In genomic region chr2:90526564-90526963, GRCm38 (mm10) we compare ENCODE assay signal across 8 mouse cellular contexts. TPM values are rescaled to one million over a fixed set of nuclear protein-coding genes. Genes with fewer than 3 reads are reported as not detected.
DNase-seq lines count a peak whose midpoint lies in the region; ATAC-seq and TF ChIP-seq lines count a peak whose summit lies in the region.

No protein-coding gene starts in this region.

- H3K4me3 ChIP-seq in heart, embryonic 15.5 days, result no peak overlapping the region
- H3K4me3 ChIP-seq in heart, embryonic 10.5 days, result no peak overlapping the region
- H3K4me3 ChIP-seq in hindbrain, embryonic 12.5 days, result no peak overlapping the region
- H3K4me3 ChIP-seq in midbrain, embryonic 10.5 days, result no peak overlapping the region

- ATAC-seq in heart, embryonic 15.5 days (replicated peaks; ENCODE audit: insufficient number of reproducible peaks, insufficient read depth, low FRiP score, low read depth), result no peak
- ATAC-seq in hindbrain, embryonic 12.5 days (ENCODE audit: low FRiP score), result no peak
- ATAC-seq in cerebellum, adult (ENCODE audit: insufficient number of reproducible peaks, low FRiP score, low TSS enrichment), result no peak
- ATAC-seq in inflammation-experienced regulatory T-cells, adult 6 months, result no peak

- H3K36me3 ChIP-seq in heart, embryonic 15.5 days, result no peaks in the 10 kb centered on the region
- H3K36me3 ChIP-seq in heart, embryonic 10.5 days, result no peaks in the 10 kb centered on the region
- no peaks in the 10 kb centered on the region for H3K36me3 ChIP-seq in hindbrain, embryonic 12.5 days
- H3K36me3 ChIP-seq in midbrain, embryonic 10.5 days, result no peaks in the 10 kb centered on the region

- WGBS in heart, embryonic 15.5 days, result 41% methylated on average over 6 of the region's 6 CpGs
- WGBS in heart, embryonic 10.5 days, result 48% methylated on average over 6 of the region's 6 CpGs
- WGBS in hindbrain, embryonic 12.5 days, result 21% methylated on average over 6 of the region's 6 CpGs
- WGBS in midbrain, embryonic 10.5 days, result 38% methylated on average over 6 of the region's 6 CpGs

- TF ChIP-seq CTCF in brain, embryonic 14.5 days (IDR thresholded peaks at IDR 0.05; ENCODE audit: borderline replicate concordance, extremely low read depth, insufficient read depth, insufficient read length), result no peak

- no peak for TF ChIP-seq POLR2A in brain, embryonic 14.5 days (IDR thresholded peaks at IDR 0.05; ENCODE audit: borderline replicate concordance, extremely low read depth, insufficient read depth, insufficient read length, poor library complexity, severe bottlenecking)

- no peaks in the 10 kb centered on the region for H3K9me3 ChIP-seq in heart, embryonic 15.5 days (replicated peaks)
- no peaks in the 10 kb centered on the region for H3K9me3 ChIP-seq in heart, embryonic 10.5 days
- H3K9me3 ChIP-seq in hindbrain, embryonic 12.5 days (replicated peaks), result no peaks in the 10 kb centered on the region
- no peaks in the 10 kb centered on the region for H3K9me3 ChIP-seq in midbrain, embryonic 10.5 days (replicated peaks)

- no peak overlapping the region for H3K9ac ChIP-seq in heart, embryonic 15.5 days
- no peak overlapping the region for H3K9ac ChIP-seq in hindbrain, embryonic 12.5 days

- H3K27ac ChIP-seq in heart, embryonic 15.5 days, result peak overlapping the region; percentile 7; the same call in 1 of the 2 replicates
- no peak overlapping the region for H3K27ac ChIP-seq in heart, embryonic 10.5 days
- peak overlapping the region; percentile 74 for H3K27ac ChIP-seq in hindbrain, embryonic 12.5 days
- peak overlapping the region; percentile 64 for H3K27ac ChIP-seq in midbrain, embryonic 10.5 days (replicated peaks)

- H3K27me3 ChIP-seq in heart, embryonic 15.5 days, result no peaks in the 10 kb centered on the region
- no peaks in the 10 kb centered on the region for H3K27me3 ChIP-seq in heart, embryonic 10.5 days (ENCODE audit: insufficient read depth, poor library complexity, severe bottlenecking)
- no peaks in the 10 kb centered on the region for H3K27me3 ChIP-seq in hindbrain, embryonic 12.5 days
- no peaks in the 10 kb centered on the region for H3K27me3 ChIP-seq in midbrain, embryonic 10.5 days (ENCODE audit: low read depth, poor library complexity, severe bottlenecking)

- H3K4me2 ChIP-seq in heart, embryonic 15.5 days, result no peak overlapping the region
- peak overlapping the region; percentile 19; the same call in 1 of the 2 replicates for H3K4me2 ChIP-seq in hindbrain, embryonic 12.5 days (replicated peaks)

- no peaks in the 10 kb centered on the region for H3K4me1 ChIP-seq in heart, embryonic 15.5 days (replicated peaks)
- 0 out of 2 replicates have a peak, but pooled peaks cover 3% of the 10 kb centered on the region for H3K4me1 ChIP-seq in heart, embryonic 10.5 days
- peaks cover 11% of the 10 kb centered on the region; the same call in 1 of the 2 replicates for H3K4me1 ChIP-seq in hindbrain, embryonic 12.5 days
- peaks cover 21% of the 10 kb centered on the region for H3K4me1 ChIP-seq in midbrain, embryonic 10.5 days

- no peak for DNase-seq in heart, embryonic 10.5 days (ENCODE audit: low spot score)
- peak; percentile 74 for DNase-seq in brain, embryonic 14.5 days (ENCODE audit: low read depth)
- DNase-seq in midbrain, embryonic 10.5 days (ENCODE audit: low spot score), result no peak
- DNase-seq in spleen, postnatal 10 days (ENCODE audit: low spot score in 2 of 2), result no peak

RNA-seq across cellular contexts. Expression of gene Ptprj, which starts 53.9 kb away (rescaled TPM):
- 1.1 and 1.3 TPM in 2 replicates for polyA plus RNA-seq in heart, embryonic 15.5 days (2015; fragmentation: Nextera tagmentation; extraction: Ambion mirVana)
- polyA plus RNA-seq in heart, embryonic 10.5 days (2016; fragmentation: Nextera tagmentation; extraction: Ambion mirVana), result 1.1 and 2.4 TPM in 2 replicates
- 6.1 and 11.7 TPM in 2 replicates for polyA plus RNA-seq in brain, embryonic 14.5 days (2012; rRNA removed)
- 3.5 TPM in 2 replicates for polyA plus RNA-seq in hindbrain, embryonic 12.5 days (2016; fragmentation: Nextera tagmentation; extraction: Ambion mirVana)
- polyA plus RNA-seq in midbrain, embryonic 10.5 days (2016; fragmentation: Nextera tagmentation; extraction: Ambion mirVana), result 2.1 and 2.2 TPM in 2 replicates
- 1 to 10 TPM; 4.2 to 5.4 (median 4.8) TPM for polyA plus RNA-seq in inflammation-experienced regulatory T-cells, adult 6 months (2017; shearing (Covaris generic))
